Mouse (Mus musculus): ENCODE measurements around the gene Mfap2. TPM values are rescaled to one million over a fixed set of nuclear protein-coding genes. Genes with fewer than 3 reads are reported as not detected.
A peak's percentile ranks its signal among the peaks of the same experiment; 100 is the strongest.

Gene Mfap2
- total RNA-seq, 1 experiment from 2014 or later: not detected

DNA sequence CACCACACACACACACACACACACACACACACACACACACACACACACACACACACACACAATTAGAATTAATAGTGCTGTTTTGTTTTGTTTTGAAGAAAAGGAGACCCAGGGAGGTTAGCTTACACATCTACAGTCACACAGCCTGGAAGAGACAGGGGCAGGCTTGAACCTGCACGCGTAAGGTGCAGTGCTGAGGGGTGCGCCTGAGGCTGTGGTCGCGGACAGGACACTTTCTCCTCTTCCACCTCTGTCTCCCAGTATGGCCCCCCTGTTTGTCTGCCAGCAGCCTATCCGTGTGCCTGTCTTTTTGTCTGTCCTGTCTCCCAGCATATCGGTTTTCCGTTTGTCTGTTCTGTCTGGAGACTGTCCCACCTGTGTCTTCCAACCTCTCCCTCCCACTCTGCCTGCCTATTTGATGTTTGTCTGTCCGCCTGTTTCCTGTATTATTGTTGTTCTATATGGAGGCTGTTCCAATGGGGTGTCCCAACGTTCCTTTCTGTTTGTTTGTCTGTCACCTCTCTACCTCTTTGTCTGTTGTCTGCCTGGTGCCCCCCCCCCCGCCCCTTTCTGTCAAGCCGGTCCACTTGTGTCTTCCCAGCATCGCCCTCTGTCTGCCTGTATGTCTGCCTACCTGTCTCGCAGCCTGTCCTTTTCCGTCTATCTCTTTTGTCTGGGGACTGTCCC lies 24.1 kb upstream of the Mfap2 start:
- ATAC-seq (ENCODE audit: extremely low read depth, insufficient number of reproducible peaks, low FRiP score, poor library complexity, severe bottlenecking): no peak

DNA sequence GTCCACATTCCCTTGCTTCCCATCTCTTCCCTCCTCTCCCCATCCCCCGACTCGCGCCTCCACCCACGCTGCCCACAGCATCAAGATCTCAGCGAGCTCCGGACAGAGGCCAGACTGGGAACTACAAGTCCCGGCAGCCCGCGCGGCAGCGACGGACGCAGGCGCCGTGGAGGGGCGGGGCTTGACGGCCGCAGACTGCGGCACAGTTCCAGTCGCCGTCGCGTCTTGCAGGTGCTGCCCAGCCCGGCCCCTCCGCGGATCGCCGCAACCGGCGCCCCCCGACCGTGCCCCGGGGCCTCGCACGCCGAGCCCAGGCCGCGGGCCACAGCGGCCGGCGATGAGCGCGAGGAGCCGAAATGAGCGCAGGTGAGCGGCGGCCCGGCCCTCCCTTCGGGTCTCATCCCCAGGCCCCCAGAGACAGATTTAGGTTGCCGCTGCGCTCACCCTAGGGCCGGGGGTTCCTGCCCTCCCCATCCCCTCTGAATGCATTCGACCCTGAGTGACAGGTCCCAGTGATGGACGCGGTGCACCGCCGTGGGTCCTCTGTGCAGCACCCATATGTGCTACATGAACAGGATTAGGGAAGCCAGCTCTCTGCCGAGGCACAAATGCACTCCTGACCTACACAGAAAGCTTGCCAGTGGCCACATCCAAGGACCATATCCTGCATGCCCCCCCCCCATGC lies 23.4 kb upstream of the Mfap2 start, which contains the start of gene Atp13a2:
Gene Atp13a2 (plus strand): TSS at position 163 of the 685 bp plus-strand sequence.
- ATAC-seq (ENCODE audit: extremely low read depth, insufficient number of reproducible peaks, low FRiP score, poor library complexity, severe bottlenecking): peak; percentile 51

DNA sequence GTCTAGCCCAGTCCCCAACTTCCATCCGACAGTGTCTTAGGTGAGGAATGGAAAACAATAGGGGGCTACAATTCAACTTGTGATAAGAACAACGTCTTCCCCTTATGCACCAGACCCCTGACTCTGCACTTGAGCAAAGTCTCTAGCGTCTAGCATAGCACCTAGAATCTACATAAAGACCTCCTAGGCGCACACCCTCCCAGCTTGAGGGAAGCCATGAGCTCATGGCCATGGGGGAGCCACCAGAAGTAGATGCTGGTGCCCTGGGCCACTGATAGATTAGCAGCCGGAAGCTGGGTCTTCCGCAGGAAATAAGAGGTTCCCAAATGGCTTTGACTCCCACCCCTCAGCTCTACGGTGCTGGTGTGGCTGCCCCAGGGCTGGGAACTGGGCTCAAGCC lies 22.7 kb upstream of the Mfap2 start:
- ATAC-seq (ENCODE audit: extremely low read depth, insufficient number of reproducible peaks, low FRiP score, poor library complexity, severe bottlenecking): no peak

DNA sequence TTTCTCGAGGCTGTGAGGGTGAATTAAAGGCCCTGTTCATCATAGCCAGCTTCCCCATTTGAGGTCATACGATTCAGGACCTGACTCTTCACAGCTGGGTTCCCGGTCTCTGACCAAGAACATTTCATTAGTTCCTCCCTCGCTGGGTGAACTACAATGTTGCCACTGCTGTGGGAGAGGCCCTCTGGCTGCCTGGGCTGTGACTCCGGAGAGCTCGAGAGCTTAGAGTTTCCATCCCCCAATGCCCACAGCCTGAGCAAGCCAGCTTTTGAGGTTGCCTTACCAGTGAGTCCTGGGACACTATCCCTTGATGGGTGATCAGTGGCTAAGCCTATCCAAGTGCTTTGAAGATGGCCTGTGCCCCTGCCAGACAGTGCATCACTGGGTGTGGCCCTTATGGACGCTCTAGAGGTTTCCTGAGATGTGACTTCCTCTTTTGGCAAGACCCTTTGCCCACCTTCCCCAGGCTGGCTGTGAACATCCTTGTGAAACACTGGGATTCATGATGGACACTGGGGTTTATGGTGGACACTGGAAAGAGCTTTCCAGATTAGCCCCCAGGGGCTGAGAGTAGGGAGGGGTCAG lies 21.4 kb upstream of the Mfap2 start:
- peak; percentile 40 for ATAC-seq (ENCODE audit: extremely low read depth, insufficient number of reproducible peaks, low FRiP score, poor library complexity, severe bottlenecking)

DNA sequence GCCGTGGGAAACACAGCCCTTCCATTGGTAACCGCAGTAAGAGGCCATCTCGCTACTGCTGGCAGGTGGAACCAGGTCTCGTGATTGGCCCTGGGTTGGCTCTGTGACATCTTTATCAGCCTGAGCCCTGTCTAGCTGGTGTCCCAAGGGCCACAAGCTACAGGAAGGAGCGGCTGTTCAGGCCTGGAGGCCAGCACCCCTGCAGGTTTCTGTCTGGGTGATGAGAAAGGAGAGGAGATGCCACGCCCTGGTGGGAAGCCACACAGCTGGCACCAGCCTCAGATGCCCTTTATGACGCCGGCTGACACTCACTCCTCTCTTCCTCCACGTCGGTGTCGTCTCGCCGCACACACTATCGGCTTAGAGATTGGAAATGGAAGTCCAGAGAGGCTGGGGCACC lies 20.8 kb upstream of the Mfap2 start:
- ATAC-seq (ENCODE audit: extremely low read depth, insufficient number of reproducible peaks, low FRiP score, poor library complexity, severe bottlenecking): peak; percentile 30; the same call in 1 of the 2 replicates

DNA sequence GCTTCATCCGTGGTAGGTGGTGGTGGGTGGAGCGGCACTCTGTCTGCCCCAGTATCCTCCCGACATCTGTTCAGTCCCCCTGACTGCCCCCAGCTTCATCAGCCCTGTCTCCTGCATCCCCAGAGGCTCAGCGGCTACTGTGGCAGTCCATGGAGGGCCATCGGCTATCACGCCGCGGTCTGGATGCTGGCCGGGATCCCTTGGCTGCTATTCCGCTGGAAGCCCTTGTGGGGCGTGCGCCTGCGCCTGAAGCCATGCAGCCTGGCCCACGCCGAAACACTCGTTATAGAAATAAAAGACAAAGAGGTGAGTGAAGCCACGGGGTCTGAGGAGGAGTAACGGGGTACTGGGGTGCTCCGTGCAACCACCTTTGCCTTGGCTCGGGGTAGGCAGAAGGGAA lies 18.0 kb upstream of the Mfap2 start:
- no peak for ATAC-seq (ENCODE audit: extremely low read depth, insufficient number of reproducible peaks, low FRiP score, poor library complexity, severe bottlenecking)

DNA sequence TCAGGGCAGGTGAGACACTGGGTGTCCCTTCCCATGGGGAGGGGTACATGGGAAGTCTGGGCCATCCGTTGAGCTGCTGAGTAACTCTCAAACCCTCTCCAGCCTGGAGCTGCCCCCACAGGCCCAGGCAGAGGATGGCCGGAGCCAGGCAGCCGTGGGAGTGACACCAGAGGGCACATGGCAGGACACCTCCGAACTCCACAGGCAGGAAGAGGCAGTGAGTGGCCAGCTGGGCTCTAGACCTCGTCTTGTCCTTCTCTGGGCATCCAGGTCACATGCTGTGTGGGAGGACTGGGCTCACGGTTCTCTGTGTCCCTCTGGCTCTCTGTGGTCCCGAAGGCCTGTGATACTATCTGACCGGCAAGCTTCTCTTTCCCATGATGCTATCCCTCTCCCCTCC lies 16.4 kb upstream of the Mfap2 start:
- ATAC-seq (ENCODE audit: extremely low read depth, insufficient number of reproducible peaks, low FRiP score, poor library complexity, severe bottlenecking): no peak

DNA sequence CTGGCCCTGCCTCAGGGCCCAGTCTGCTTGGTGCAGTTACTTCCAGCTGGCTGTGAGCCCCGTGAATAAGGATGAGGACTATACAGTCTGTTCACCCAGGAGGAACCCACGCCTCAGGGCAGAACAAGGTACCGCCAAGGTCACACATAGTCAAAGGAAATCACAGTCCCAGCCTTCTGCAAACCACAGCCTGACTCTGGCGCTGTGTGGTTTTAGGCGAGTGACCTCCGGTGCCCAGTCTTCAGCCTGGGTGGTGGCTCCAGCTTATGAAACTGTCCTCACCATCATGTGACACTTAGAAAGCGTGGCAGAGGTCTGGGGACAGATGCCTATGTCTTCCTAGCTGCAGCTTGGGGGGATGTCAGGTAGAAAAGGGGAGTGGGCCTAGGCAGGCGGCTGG lies 14.4 kb upstream of the Mfap2 start:
- ATAC-seq (ENCODE audit: extremely low read depth, insufficient number of reproducible peaks, low FRiP score, poor library complexity, severe bottlenecking): no peak

DNA sequence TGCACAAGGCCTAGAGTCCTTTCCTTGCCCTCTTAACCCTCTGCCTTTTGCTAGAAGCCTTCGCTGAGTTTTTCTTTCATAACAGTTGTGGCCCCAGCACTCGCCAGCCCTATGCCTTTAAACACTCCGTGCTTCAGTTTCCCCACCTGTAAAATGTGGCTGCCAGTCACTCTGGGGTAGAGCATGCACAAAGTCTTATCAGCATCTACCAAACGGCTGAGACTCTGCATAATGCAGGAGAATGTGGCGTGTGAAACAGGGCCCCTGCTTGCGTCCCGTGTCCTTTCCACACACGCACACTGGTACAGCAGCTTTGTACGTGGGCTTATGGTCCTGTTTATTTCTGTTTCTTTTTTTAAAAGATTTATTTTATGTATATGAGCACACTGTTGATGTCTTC lies 13.4 kb upstream of the Mfap2 start:
- ATAC-seq (ENCODE audit: extremely low read depth, insufficient number of reproducible peaks, low FRiP score, poor library complexity, severe bottlenecking): no peak

DNA sequence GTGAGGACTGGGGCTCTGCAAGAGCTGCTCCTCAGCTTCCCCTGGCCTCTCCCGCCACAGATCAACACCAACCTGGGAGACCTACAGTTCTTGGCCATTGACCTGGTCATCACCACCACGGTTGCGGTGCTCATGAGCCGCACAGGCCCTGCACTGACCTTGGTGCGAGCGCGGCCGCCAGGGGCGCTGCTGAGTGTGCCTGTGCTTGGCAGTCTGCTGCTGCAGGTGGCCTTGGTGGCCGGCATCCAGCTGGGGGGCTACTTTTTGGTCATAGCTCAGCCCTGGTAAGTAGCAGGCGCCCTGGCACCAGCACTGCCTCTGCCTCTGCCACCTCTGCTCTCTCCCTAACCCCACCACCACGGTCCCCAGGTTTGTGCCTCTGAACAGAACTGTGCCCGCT lies 4.2 kb upstream of the Mfap2 start:
- ATAC-seq (ENCODE audit: extremely low read depth, insufficient number of reproducible peaks, low FRiP score, poor library complexity, severe bottlenecking): no peak

DNA sequence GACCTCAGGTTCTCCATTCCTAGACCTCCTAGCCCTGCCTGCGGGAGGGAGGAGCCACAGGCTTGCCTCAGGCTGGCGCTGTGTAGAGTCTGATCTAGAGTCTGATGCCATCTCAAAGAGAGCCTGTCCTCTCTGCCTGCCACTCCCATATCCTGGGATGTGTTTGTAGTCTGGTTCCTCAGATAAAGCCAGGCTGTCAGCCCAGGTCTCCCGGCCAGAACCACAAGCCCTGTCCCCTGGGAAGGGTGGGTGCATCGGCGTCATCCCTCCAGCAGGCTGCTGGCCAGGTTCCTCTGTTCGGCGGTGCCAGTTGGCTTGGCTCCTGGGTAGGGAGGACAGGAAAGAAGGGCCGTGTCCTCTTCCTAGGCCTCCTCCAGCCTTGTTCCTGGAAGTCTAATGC lies 2.2 kb upstream of the Mfap2 start:
- ATAC-seq (ENCODE audit: extremely low read depth, insufficient number of reproducible peaks, low FRiP score, poor library complexity, severe bottlenecking): no peak

DNA sequence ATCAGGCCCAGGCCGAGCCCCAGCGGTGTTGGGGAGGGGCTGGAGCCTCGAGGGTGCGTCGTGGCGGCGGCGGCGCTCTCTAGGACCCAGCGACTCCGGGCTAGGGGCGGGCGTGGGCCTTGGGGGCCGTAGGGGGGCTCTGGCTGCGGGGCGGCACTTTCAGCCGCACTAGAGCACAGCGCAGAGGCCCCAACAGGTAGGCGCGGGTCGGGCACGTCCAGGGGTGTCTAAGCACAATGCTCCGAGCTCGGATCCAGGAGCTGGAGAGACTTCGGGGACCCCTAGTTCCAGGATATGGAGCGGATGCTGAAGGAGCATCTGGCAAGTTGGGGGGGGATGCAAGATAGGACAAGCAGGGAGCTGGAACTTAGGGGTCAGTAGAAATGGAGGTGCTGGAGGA lies 308 bp downstream of the Mfap2 start:
- no peak for ATAC-seq (ENCODE audit: extremely low read depth, insufficient number of reproducible peaks, low FRiP score, poor library complexity, severe bottlenecking)

DNA sequence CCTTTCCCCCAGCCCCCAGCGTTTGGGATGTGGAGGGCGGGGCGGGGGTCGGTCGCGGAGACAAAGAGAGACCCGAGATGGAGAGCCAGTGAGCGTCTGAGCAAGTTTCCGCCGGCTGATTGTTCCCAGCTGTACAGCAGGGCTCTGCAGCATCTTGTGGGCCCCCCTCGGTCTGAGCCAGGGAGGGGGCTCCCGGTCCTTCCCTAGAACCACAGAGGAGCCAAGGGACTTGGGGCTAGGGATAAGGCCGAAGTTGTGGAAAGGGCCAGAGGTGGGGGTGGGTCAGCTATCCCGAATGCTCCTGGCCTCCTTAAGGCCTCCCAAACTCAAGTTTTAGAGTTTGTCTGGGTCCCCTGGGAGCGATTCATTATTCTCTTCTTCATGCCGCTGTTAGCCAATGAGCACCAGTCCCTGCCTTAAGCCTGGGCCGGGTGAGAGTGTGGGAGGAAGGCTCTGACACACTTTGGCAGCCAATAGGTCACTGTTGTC lies 767 bp downstream of the Mfap2 start:
- no peak for ATAC-seq (ENCODE audit: extremely low read depth, insufficient number of reproducible peaks, low FRiP score, poor library complexity, severe bottlenecking)

DNA sequence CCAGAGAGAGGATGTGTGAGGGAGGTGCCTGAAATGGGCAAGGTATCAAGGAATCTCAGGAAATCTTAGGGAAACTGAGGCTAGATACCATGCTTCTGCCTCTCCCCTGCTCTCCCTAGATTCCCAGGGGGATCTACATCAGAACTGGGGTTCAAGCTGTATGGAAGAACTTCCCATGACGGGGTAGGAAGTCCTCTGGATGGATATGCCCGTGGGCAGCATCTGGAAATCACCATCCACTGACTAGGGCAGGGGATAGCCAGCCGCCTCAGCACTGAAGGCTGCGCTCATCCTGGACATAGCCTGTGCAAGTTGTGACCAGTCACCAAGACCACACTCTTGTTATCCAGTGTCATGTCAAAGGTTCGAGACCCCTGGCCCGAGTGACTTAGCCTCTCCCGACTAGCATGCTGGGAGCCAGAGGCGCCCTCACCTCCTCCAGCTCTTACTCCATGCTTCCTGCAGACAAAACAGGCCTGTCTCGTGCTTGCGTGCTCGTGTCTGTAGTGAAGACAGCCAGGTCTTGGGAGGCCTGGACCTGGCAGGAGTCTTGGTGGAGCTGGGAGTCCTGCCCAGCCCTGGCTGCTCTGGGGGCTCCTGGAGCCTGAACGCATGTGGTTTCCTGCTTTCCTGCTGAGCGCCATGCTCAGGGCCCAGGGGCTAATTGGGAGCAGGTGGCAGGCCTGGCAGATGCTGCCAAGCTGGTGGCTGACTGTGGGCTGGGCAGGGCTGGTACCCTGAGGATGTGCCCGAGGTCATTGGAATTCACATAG lies 1.5 kb downstream of the Mfap2 start:
- ATAC-seq (ENCODE audit: extremely low read depth, insufficient number of reproducible peaks, low FRiP score, poor library complexity, severe bottlenecking): no peak

DNA sequence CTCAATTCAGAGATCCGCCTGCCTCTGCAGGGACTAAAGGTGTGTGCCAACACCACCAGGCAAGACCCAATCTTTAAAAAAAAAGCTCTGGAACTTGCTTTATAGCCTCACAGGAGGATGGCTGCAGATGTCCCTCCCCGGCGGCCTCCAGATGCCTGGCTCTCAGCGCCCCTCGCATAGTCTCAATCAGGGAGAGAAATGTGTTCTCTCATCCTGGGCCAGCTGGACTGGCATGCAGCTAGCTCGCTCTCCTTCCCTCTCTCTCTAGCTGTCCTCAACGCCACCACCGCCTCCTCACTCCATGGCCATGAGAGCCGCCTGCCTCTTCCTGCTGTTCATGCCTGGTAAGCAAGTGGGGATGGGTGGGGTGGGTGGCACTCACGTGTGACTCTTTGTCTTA lies 2.3 kb downstream of the Mfap2 start:
- ATAC-seq (ENCODE audit: extremely low read depth, insufficient number of reproducible peaks, low FRiP score, poor library complexity, severe bottlenecking): no peak

DNA sequence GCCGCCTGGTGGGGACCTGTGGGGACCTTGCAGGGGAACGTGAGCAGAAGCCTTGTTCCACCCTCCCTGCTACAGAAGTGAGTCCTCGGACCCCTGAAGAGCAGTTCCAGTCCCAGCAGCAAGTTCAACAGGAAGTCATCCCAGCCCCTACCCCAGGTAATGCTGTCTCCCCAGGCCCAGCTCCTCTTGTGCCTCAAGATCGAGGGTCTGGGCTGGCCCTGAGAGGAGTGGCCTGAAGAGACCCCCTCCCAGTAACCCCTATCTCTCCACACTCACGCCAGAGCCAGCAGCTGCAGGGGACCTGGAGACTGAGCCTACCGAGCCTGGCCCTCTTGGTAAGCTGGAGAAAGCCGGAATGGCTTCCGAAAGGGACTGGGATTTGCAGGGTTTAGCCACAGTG lies 3.9 kb downstream of the Mfap2 start:
- no peak for ATAC-seq (ENCODE audit: extremely low read depth, insufficient number of reproducible peaks, low FRiP score, poor library complexity, severe bottlenecking)

DNA sequence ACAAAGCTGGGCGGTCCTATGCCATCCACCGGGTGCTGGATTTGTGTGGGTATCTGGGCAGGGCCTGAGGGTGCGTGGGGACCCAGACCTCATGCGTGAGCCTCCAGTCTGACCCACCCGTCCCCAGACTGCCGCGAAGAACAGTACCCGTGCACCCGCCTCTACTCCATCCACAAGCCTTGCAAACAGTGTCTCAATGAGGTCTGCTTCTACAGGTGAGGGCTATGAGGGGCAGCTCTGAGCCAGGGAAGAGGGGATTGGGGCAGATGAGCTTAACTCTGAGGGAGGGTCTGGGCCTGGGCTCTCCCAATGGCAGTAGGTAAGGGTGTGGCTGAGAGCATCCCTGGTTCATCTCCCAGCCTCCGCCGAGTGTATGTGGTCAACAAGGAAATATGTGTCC lies 4.6 kb downstream of the Mfap2 start:
- no peak for ATAC-seq (ENCODE audit: extremely low read depth, insufficient number of reproducible peaks, low FRiP score, poor library complexity, severe bottlenecking)

DNA sequence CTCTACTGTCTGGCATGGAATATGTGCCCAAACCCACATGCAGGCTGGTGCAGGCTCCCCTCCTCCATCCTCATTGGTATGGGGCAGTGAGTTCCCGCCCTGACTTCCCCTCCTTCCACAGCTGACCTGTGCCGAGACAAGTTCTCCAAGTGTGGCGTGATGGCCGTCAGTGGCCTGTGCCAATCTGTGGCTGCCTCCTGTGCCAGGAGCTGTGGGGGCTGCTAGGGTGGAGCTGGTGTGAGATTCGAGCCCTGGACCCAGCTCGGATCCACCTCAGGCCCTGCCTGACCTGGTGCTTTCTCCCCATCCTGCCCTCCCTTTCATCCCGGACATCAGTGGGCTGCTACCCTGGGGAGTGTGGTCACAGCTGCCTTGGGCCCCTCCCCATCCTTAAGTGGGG lies 5.1 kb downstream of the Mfap2 start:
- ATAC-seq (ENCODE audit: extremely low read depth, insufficient number of reproducible peaks, low FRiP score, poor library complexity, severe bottlenecking): no peak

DNA sequence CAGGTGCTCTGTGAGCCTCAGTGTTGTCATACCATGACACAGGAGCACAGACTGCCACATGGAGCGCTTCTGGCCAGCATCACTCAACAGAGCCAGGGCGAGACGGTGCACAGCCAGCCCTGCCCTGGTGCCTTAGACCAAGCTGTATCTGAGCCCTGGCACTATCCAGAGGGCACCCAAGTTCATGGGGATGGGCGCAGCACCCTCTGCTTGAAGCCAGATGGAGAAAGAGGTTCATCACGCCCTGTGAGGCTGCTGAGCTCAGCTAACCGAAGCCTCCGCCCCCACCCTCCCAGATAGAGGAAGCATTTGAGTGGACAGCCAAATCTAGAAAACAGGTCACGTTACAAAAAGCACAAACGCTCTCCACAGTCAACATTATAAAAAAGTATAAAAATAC lies 6.1 kb downstream of the Mfap2 start:
- no peak for ATAC-seq (ENCODE audit: extremely low read depth, insufficient number of reproducible peaks, low FRiP score, poor library complexity, severe bottlenecking)
